Mouse (Mus musculus) MEL (cell line): Measurements from ENCODE around the gene Cenpx.

Experiments
- CTCF ChIP-seq, 3 experiments: IDR thresholded peaks in 2 of 3; conservative IDR thresholded peaks in 1 of 3; 2 replicates each; pipeline ENCODE4 v1.5.1; 2011 to 2012; ENCODE audit warnings: low read length in 3 of 3, low read depth in 2 of 3, mild to moderate bottlenecking in 2 of 3, improper control_type of control experiment in 1 of 3, inconsistent platforms in 1 of 3, mixed read lengths in 1 of 3, moderate library complexity in 1 of 3; ENCODE audit not compliant: control insufficient read depth in 1 of 3, insufficient read depth in 1 of 3, poor library complexity in 1 of 3, severe bottlenecking in 1 of 3
- EP300 ChIP-seq, 2 experiments: IDR thresholded peaks; 2 replicates each; pipeline ENCODE4 v1.6.1; 2011; ENCODE audit warnings: improper control_type of control experiment in 2 of 2, low read length in 2 of 2, low read depth in 1 of 2, mild to moderate bottlenecking in 1 of 2
- GATA1 ChIP-seq: IDR thresholded peaks from 2 replicates; pipeline ENCODE4 v1.6.1; 2011; ENCODE audit warnings: low read depth, low read length, improper control_type of control experiment
- MAFK ChIP-seq: IDR thresholded peaks from 2 replicates; pipeline ENCODE4 v1.6.1; 2011; ENCODE audit warnings: low read depth, mild to moderate bottlenecking, low read length, improper control_type of control experiment, borderline replicate concordance
- NRF1 ChIP-seq: IDR thresholded peaks from 2 replicates; pipeline ENCODE4 v1.6.1; 2014; ENCODE audit warnings: low read depth, mild to moderate bottlenecking, inconsistent platforms, low read length, improper control_type of control experiment, moderate library complexity; ENCODE audit not compliant: poor library complexity, insufficient read depth, severe bottlenecking
- POLR2A ChIP-seq, 2 experiments: IDR thresholded peaks; 2 replicates each; pipeline ENCODE4 v1.6.1; 2011 to 2012; ENCODE audit warnings: low read length in 2 of 2, mild to moderate bottlenecking in 2 of 2, control low read depth in 1 of 2, improper control_type of control experiment in 1 of 2, low read depth in 1 of 2, moderate library complexity in 1 of 2; ENCODE audit not compliant: control insufficient read depth in 1 of 2, insufficient read depth in 1 of 2, poor library complexity in 1 of 2
- RCOR1 ChIP-seq: IDR thresholded peaks from 2 replicates; pipeline ENCODE4 v1.6.1; 2012; ENCODE audit warnings: low read depth, mild to moderate bottlenecking, inconsistent platforms, low read length, improper control_type of control experiment
- TBP ChIP-seq: IDR thresholded peaks from 2 replicates; pipeline ENCODE4 v1.8.0; 2011; ENCODE audit warnings: low read depth, low read length, improper control_type of control experiment
- ZKSCAN1 ChIP-seq: IDR thresholded peaks from 2 replicates; pipeline ENCODE4 v1.6.1; 2012; ENCODE audit warnings: low read depth, mild to moderate bottlenecking, inconsistent platforms, low read length, improper control_type of control experiment, moderate library complexity
- ZNF384 ChIP-seq: IDR thresholded peaks from 2 replicates; pipeline ENCODE4 v1.6.1; 2012; ENCODE audit warnings: low read depth, mild to moderate bottlenecking, inconsistent platforms, low read length, improper control_type of control experiment

GRCm38 (mm10) chr11:120703696-120704454 is 9.7 kb downstream of the Cenpx start:
- no peak for TF ChIP-seq RCOR1
- no peak for TF ChIP-seq POLR2A (IDR thresholded peaks at IDR 0.05; ENCODE audit: control insufficient read depth in 1 of 2, insufficient read depth in 1 of 2, low read depth in 1 of 2, low read length in 2 of 2, poor library complexity in 1 of 2)
- TF ChIP-seq EP300 (IDR thresholded peaks at IDR 0.05; ENCODE audit: low read depth in 1 of 2, low read length in 2 of 2), result no peak
- TF ChIP-seq NRF1, result no peak
- TF ChIP-seq TBP, result no peak
- TF ChIP-seq CTCF (IDR thresholded peaks at IDR 0.05 in 2 of 3, conservative IDR thresholded peaks at IDR 0.05 in 1 of 3; ENCODE audit: control insufficient read depth in 1 of 3, insufficient read depth in 1 of 3, low read depth in 2 of 3, low read length in 3 of 3, poor library complexity in 1 of 3, severe bottlenecking in 1 of 3), result no peak
- TF ChIP-seq GATA1, result no peak
- no peak for TF ChIP-seq ZNF384
- no peak for TF ChIP-seq ZKSCAN1
- TF ChIP-seq MAFK, result no peak
